Mouse (Mus musculus) hindbrain, embryonic 14.5 days (tissue): Measurements from ENCODE around the gene Nudt9. TPM values are rescaled to one million over a fixed set of nuclear protein-coding genes. Genes with fewer than 3 reads are reported as not detected.
"Not testable (repeated sequence)": the region's sequence is repeated elsewhere in the genome, so short reads cannot be mapped to it uniquely, and the experiment has no call there.

ENCODE experiments used
- ATAC-seq: fragments of 200-750 bp; cut with Nextera tagmentation; 2 replicates; pipeline ENCODE4 v1.8.0; 2017; ENCODE audit warnings: moderate number of reproducible peaks, mild to moderate bottlenecking, moderate TSS enrichment, moderate library complexity; ENCODE audit not compliant: low FRiP score
- DNase-seq: peaks from one replicate; pipeline ENCODE4 v3.0.0-alpha.2; 2015; ENCODE audit warnings: low spot score
- H3K27ac ChIP-seq: fragments of 300-500 bp; sonication (generic); 2 replicates; pipeline ENCODE4 v1.5.1; 2014; ENCODE audit warnings: mild to moderate bottlenecking, moderate library complexity
- H3K27me3 ChIP-seq: fragments of 300-500 bp; sonication (generic); 2 replicates; pipeline ENCODE4 v1.6.1; 2014; ENCODE audit warnings: mild to moderate bottlenecking, low read length, mixed read lengths; ENCODE audit not compliant: control insufficient read depth, insufficient read depth
- H3K36me3 ChIP-seq: fragments of 300-500 bp; sonication (generic); replicated peaks from 2 replicates; pipeline ENCODE4 v1.6.1; 2014; ENCODE audit not compliant: control insufficient read depth, insufficient read depth
- H3K4me1 ChIP-seq: fragments of 300-500 bp; sonication (generic); replicated peaks from 2 replicates; pipeline ENCODE4 v1.6.1; 2014; ENCODE audit warnings: antibody characterized with exemption, low read length, mixed read lengths; ENCODE audit not compliant: control insufficient read depth, insufficient read depth
- H3K4me2 ChIP-seq: fragments of 300-500 bp; sonication (generic); replicated peaks from 2 replicates; pipeline ENCODE4 v1.6.1; 2014; ENCODE audit warnings: mild to moderate bottlenecking, moderate library complexity
- H3K4me3 ChIP-seq: fragments of 300-500 bp; sonication (generic); replicated peaks from 2 replicates; pipeline ENCODE4 v1.5.1; 2014; ENCODE audit warnings: mild to moderate bottlenecking, low read length
- H3K9ac ChIP-seq: fragments of 300-500 bp; sonication (generic); 2 replicates; pipeline ENCODE4 v1.6.1; 2014
- H3K9me3 ChIP-seq: fragments of 300-500 bp; sonication (generic); 2 replicates; pipeline ENCODE4 v1.6.1; 2016; ENCODE audit warnings: low read length; ENCODE audit not compliant: control insufficient read depth
- WGBS: fragments of 180-500 bp; shearing (Covaris S2); extraction: QIAGEN DNeasy Blood & Tissue Kit; methylation state at CpG from one replicate; pipeline ENCODE4 v1.1.7; 2014; 5-methylcytosine and 5-hydroxymethylcytosine counted together
- polyA plus RNA-seq: library from polyadenylated mRNA; unstranded; fragments of >200 nt; fragmentation: Nextera tagmentation; extraction: Ambion mirVana; gene quantifications from 2 replicates; pipeline ENCODE4 v1.2.1, GENCODE M21; 2014

The Nudt9 gene
- polyA plus RNA-seq, 1 experiment from 2014 or later: 67.2 TPM

DNA sequence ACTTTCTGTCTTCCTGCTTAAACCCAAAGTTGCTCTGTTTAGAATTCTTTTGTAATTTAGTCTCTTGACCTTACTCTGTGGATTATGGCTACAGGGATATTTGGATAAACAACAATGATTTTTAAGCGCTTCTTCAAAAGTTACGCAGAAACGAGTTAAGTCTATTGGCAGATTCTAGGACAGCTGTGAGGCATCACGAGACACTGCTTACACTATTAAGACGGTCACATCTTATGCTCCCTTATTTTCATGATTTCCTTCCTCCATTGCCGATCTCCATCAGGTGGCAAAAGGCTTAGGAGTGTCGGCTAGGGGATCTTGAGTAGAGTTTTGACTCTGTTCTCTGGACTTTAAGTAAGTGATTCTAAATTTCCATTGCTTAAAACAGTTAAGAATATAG lies 35.8 kb upstream of the Nudt9 start:
- Histone ChIP-seq H3K36me3 (no peaks in the 10 kb centered on the region), H3K27me3 (no peaks in the 10 kb centered on the region), H3K4me3 (no peak overlapping the region), H3K4me1 (no peaks in the 10 kb centered on the region), H3K4me2 (no peak overlapping the region), H3K27ac (no peak overlapping the region), H3K9ac (no peak overlapping the region), H3K9me3 (no peaks in the 10 kb centered on the region)
- no peak for DNase-seq
- WGBS: 94% methylated on average over 7 of the region's 7 CpGs
- ATAC-seq: no peak

DNA sequence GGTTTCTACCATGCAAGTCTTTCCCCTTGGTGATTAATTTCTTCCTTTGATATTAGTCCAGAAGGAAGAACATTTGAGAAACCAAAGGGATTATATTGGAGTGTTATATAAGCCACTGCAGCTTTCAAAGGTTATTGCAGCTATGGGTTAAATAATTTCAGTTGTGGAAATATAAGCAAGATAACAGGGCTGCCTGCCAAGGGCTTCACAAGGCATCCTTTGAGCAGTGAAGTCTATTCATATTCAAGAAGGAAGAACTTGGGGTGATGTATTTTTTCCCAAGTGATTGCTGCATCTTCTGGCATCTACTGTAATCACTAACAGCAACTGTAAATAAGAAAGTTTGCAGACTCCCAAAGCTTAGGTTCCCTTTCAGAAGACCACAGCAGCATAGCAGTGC lies 34.7 kb upstream of the Nudt9 start:
- Histone ChIP-seq H3K9ac (no peak overlapping the region), H3K4me2 (no peak overlapping the region), H3K27me3 (no peaks in the 10 kb centered on the region), H3K36me3 (no peaks in the 10 kb centered on the region), H3K27ac (no peak overlapping the region), H3K4me3 (no peak overlapping the region), H3K9me3 (no peaks in the 10 kb centered on the region), H3K4me1 (no peaks in the 10 kb centered on the region)
- no peak for DNase-seq
- no peak for ATAC-seq

DNA sequence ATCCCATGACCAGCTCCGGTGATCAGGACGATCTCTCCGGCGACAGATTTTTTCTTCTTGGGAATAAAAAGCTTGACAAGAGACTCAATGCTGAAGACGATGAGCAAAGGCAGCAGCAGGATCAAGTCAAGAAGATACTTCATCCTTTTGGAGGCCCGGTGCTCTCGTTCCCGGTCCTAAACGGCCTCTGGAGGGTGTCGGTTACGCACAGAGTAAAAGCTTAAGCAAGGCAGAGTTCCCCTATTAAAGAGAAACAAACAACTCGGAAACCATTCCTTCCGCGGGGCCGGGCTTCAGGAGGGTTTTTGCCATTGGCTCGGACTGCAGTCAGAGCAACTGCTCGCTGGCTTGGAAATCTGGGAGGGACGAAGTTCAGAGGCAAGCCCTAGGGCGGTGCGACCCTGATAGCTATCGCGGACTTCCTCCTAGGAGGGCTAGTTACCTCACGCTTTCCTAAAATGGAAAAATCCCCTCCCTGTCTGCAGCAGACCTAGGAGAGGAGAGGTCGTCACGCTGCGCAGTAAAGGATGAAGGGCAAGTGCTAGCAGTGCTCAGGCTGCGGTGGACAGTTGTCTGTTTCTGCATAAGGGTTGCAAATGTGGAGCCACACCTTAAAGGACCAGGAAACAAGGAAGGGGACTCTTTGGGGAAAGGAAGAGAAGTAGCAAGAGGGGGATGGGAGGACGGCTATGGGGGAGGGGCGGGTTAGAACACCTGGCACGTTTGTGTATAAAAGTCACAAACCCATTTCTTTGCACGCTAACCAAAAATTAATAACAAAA lies 24.3 kb upstream of the Nudt9 start, which contains the start of gene Hsd17b11:
Gene Hsd17b11 (minus strand): TSS at position 323 of the 782 bp plus-strand sequence.
- Histone ChIP-seq H3K9ac (peak within 1 kb of the TSS; percentile 62), H3K27ac (peak within 1 kb of the TSS; percentile 23; the same call in 1 of the 2 replicates), H3K4me3 (peak within 1 kb of the TSS; percentile 44), H3K36me3 (no peaks in the 10 kb centered on the region), H3K27me3 (peaks cover 7% of the 10 kb centered on the region; the same call in 1 of the 2 replicates), H3K4me2 (peak within 1 kb of the TSS; percentile 76), H3K4me1 (0 out of 2 replicates have a peak, but pooled peaks cover 4% of the 10 kb centered on the region), H3K9me3 (no peaks in the 10 kb centered on the region)
- ATAC-seq (peak; percentile 81; the same call in 1 of the 2 replicates), DNase-seq (peak; percentile 64)
- 2% methylated on average over 31 of the region's 31 CpGs for WGBS

DNA sequence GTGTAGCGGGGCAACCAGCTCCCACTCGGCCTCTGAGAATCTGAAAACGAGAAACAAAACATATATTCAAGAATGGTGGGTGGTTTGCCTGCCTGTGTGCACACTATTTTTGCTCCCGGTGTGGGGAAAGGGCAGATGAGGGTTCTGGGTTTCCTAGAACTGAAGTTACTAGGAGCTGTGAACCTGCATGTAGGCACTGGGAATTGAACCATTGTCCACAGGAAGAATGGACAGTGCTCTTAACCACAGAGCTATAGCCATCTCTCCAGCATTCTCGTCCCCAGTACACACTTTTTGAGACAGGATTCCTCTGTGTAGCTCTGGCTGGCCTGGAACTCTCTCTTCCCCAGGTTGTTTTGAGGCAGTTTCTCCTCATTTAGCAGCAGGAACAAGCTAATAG lies 23.5 kb upstream of the Nudt9 start:
- Histone ChIP-seq H3K4me3 (peak overlapping the region; percentile 44), H3K9me3 (no peaks in the 10 kb centered on the region), H3K27ac (no peak overlapping the region), H3K27me3 (peaks cover 7% of the 10 kb centered on the region; the same call in 1 of the 2 replicates), H3K4me1 (0 out of 2 replicates have a peak, but pooled peaks cover 4% of the 10 kb centered on the region), H3K36me3 (no peaks in the 10 kb centered on the region), H3K4me2 (peak overlapping the region; percentile 76), H3K9ac (peak overlapping the region; percentile 62; the same call in 1 of the 2 replicates)
- ATAC-seq (no peak), DNase-seq (no peak)
- WGBS: 28% methylated on average over 5 of the region's 5 CpGs

DNA sequence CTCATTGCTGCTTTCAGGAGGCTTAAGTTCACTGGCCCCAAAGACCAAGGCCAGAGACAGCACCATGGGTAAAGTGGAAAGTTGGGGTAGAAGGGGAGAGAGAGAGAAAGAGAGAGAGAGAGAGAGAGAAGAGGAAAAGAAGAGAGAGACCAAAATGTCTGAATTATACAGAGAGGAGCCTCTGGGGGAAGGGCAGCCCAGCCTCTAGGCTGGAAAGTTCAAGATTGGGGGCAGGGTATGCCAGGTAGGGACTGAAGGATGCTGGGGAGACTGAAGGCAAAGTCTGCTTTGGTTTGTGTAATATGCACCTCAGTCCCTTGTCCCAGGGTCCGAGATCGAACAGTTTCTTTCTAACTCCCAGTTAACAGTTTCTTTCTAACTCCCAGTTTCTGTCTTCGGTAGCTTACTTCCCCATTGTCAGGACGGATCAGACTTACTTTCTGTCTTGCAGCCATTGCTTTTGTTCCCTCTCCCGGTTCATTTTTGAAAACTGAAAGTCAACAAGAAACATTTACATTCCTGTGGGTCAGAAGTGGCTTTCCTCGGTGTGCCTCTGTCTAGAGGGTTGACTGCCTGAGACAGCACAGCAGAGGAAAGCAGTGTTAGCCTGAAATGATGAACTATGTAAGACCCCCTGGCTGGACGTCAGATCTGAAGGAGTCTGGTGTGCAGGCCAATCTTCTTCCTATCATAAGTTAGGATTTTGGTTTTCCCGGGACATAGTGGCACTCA lies 22.7 kb upstream of the Nudt9 start:
- Histone ChIP-seq H3K4me3 (no peak overlapping the region), H3K27me3 (peaks cover 7% of the 10 kb centered on the region; the same call in 1 of the 2 replicates), H3K27ac (no peak overlapping the region), H3K36me3 (no peaks in the 10 kb centered on the region), H3K4me2 (no peak overlapping the region), H3K9ac (no peak overlapping the region), H3K9me3 (no peaks in the 10 kb centered on the region), H3K4me1 (0 out of 2 replicates have a peak, but pooled peaks cover 4% of the 10 kb centered on the region)
- 78% methylated on average over 8 of the region's 8 CpGs for WGBS
- DNase-seq: no peak
- ATAC-seq: no peak

DNA sequence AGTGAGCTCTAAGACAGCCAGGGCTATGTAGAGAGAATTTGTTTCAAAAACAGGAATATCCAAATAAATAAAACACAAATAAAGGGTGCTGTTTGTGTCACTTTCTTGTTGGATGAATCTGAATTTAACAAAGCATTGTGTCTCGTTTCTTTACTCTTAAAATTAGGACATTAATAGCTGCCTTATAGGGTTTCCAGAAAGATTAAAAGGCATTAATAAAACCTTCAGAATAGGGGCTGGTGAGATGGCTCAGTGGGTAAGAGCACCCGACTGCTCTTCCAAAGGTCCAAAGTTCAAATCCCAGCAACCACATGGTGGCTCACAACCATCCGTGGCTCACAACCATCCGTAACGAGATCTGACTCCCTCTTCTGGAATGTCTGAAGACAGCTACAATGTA lies 21.9 kb upstream of the Nudt9 start:
- not testable (repeated sequence) for H3K4me3 ChIP-seq, DNase-seq, H3K27me3 ChIP-seq, H3K4me1 ChIP-seq, H3K27ac ChIP-seq, ATAC-seq, H3K9me3 ChIP-seq, H3K36me3 ChIP-seq, H3K4me2 ChIP-seq, H3K9ac ChIP-seq
- WGBS: 86% methylated on average over 5 of the region's 5 CpGs

DNA sequence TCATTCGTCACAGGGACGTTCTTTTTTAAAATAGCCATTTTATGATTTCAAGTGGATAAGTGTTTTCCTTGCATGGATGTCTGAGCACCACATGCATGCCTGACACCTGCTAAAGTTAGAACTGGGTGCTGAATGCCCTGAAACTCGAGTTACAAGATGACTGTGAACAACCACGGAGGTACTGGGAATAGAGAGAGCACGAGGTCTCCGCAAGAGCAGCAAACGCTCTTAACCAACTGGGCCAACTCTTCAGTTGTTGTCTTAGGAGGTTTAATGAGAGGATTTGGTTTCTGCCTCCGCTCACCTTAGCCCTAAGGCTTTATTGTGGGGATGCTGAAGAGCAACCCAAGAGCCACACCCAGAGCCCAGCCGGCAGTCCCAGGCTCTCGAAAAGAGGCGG lies 21.3 kb upstream of the Nudt9 start:
- ATAC-seq: no peak
- H3K36me3 ChIP-seq: no peaks in the 10 kb centered on the region
- H3K9me3 ChIP-seq: no peaks in the 10 kb centered on the region
- DNase-seq: no peak
- no peak overlapping the region for H3K9ac ChIP-seq
- no peak overlapping the region for H3K4me3 ChIP-seq
- peaks cover 7% of the 10 kb centered on the region; the same call in 1 of the 2 replicates for H3K27me3 ChIP-seq
- WGBS: 73% methylated on average over 11 of the region's 11 CpGs
- H3K4me2 ChIP-seq: no peak overlapping the region
- no peak overlapping the region for H3K27ac ChIP-seq
- 0 out of 2 replicates have a peak, but pooled peaks cover 4% of the 10 kb centered on the region for H3K4me1 ChIP-seq

DNA sequence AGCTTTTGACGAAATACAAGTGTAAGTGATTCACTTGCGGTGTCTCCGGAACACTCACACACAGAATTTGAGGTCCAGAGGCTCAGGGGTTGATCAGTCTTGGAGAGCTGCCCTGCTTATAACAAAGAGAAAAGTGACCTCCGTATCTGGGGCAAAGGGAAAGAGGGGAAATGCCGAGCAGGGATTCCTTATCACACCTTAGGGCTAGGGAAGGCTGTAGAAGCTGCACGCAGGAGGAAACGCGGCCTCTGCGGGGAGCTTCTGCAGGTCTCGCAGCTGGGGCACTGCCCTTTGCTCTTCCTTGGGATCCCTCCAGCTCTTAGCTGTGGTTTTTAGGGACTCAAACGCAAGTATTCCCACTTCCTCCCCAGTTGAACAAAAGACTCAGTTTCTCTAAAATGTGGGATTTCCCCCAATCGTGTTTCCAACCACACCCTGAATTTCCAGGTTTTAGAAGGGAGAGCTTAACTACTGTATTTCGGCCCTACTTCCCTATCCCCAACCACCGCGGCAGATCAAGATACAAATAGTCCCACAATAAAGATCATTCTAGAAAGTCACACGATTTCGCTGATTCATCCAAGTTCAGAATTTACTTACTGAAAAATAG lies 20.8 kb upstream of the Nudt9 start:
- DNase-seq (no peak), ATAC-seq (no peak)
- Histone ChIP-seq H3K4me1 (0 out of 2 replicates have a peak, but pooled peaks cover 4% of the 10 kb centered on the region), H3K9ac (no peak overlapping the region), H3K9me3 (no peaks in the 10 kb centered on the region), H3K4me2 (no peak overlapping the region), H3K27ac (no peak overlapping the region), H3K36me3 (no peaks in the 10 kb centered on the region), H3K4me3 (no peak overlapping the region), H3K27me3 (peaks cover 7% of the 10 kb centered on the region; the same call in 1 of the 2 replicates)
- 46% methylated on average over 17 of the region's 17 CpGs for WGBS
